Mouse (Mus musculus) right cerebral cortex, postnatal 25 days (tissue): Measurements from ENCODE around the gene Zbtb21.

Experiments used
- DNase-seq: peaks from one replicate; pipeline ENCODE4 v3.0.0; 2022

Zbtb21 gene

DNA sequence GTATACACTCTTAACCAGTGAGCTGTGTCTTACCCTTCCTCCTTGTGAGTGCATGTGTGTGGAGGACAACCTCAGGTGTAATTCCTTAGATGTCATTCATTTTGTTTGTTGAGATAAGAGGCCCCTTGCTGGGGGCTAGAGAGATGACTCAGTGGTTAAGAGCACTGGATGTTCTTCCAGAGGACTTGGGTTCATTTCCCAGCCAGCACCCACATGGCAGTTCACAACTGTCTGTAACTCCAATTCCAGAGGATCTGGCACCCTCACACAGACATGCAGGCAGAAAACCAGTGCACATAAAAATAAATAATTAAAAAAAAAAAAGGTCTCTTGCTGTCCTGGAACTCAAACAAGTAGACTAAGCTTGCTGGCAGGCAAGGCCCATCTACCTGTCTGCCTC is 20.6 kb downstream of the Zbtb21 start:
- no peak for DNase-seq

DNA sequence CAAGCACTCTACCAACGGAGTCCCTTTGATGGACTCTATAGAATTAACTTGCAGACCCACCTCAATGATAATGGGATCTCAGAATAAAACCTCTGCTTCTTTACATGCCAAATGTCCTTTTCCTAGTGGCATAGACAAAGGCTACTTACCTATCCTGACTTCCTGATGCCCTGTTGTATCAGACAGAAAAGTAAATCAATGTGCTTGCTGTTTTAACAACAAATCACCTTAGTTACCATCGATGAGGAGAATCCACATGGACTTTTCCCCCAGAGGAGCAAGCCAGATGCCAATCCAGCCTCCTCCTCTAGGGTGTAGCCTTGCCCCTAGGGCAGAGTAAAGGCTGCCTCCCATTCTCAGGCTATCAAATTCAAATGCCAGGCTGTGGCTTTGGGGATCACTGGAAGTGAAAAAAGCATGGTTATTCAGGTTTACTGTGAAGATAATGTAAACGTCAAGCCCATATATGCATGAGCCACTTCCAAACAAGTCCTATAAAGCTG is 21.9 kb downstream of the Zbtb21 start:
- no peak for DNase-seq

DNA sequence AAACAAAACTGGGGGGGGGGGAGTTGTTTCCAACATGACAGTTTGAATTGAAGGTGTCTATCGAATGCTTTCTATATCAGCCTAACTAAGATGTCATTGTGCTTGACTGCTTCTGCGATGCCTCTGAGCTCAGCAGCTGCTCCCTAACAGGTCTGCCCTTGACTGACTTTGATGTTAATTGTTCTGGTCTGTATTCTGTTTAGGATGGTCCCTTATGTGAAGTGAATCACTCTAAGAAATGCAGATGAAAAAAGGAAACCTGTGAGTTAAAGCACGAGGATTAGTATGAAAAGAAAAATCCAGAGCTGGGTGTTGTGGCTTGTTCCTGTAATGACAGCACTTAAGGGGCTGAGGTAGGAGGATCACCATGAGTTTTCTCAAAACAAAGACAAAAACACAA is 26.6 kb downstream of the Zbtb21 start:
- DNase-seq = no peak

DNA sequence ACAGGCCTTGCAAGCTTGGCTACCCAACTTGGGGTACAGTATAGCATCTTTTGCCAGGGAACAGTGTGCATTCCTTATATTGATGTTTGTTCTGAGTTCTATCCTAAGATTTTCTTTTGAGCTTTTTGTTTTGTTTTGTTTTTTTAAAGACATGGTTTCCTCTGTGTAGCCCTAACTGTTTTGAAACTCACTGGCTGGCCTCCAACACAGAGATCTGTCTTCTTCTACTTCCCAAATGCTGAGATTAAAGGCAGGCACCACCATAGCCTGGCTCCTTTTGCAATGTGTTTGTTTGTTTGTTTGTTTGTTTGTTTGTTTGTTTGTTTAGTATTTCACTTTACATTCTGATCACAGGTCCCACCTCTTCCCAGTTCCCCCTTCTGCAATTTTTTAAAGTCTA is 32.2 kb downstream of the Zbtb21 start:
- DNase-seq = no peak

DNA sequence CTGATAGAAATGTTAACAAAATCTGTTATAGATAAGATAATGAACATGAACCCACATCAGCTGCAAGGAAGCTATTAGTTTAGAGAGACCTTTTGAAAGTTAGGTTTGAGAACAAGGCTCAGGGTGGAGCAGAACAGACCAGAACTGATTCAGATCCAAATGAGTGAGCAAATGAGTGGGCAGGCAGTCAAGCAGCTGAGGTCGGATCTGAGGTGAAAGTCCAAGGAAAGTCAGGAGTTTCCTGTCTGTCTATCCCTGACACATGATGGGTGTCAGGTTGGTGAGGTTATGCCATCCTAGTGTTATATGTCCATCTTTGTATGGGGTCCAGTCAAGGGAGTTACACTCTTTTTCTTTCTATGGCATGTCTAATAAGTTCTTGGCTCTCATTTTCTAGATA is 32.9 kb downstream of the Zbtb21 start:
- DNase-seq = no peak

DNA sequence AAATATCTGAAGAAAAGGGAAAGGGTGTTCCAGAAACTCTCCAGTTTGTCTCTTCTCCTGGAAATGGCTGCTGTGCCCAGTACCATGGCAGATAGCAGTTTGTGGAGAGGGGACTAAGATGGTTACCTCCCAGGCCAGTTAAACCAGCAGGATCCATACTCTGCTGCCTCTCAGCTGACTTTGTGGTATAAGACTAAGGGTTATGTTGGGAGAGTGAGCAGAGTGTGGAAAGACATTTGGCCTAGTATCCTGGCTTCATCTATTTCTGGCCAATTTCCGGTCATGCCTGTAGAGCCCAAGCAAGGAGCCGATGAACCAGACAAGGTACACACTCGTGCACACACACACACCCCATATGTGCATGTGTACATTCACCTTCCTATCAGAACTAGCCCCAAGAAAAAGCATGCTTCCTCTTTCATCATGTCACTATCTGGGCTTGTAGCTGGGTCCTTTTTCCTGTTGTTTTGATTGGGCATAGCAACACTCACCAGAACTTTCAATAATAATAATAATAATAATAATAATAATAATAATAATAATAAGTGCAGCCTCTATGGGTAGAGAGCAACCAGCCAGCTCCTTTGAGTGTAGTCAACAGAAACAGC is 35.0 kb downstream of the Zbtb21 start:
- no peak for DNase-seq

DNA sequence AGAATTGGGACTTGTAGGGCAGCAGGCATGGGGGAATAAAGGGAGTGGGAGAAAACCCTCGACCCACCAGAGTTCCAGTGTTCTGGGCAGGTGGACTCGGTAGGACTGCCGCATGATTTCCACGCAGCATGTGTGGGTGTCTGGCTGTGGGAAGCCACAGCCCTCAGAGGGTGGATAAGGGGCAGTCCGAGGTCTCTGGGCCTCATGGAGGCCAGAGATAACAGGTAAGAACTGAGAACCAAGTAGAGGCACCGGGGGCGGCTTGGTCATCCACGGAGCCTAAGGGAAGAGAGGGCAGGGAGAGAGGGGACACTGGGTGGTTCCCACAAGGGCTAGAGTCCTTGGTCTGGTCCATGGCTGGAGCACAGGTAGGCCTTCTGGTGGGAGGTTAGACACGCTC is 36.0 kb downstream of the Zbtb21 start:
- DNase-seq = no peak

DNA sequence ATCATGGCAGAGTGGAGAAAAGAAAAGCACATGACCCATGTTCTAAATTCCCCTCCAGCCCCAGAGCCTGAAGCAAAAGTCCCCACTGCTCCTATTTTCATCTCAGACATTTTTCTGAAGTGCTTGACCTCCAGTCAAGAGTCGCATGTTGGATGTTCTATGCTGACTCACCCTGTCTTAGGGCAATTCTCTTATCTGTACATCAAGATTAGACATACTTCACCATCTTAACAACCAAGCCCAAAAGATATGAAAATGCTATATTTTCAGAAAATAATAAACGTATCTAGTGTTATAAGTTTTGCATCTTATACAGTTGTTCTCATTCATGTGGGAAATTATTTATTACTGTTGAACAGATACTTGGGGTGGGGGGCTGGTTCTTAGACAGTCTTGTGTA is 36.7 kb downstream of the Zbtb21 start:
- DNase-seq = no peak

DNA sequence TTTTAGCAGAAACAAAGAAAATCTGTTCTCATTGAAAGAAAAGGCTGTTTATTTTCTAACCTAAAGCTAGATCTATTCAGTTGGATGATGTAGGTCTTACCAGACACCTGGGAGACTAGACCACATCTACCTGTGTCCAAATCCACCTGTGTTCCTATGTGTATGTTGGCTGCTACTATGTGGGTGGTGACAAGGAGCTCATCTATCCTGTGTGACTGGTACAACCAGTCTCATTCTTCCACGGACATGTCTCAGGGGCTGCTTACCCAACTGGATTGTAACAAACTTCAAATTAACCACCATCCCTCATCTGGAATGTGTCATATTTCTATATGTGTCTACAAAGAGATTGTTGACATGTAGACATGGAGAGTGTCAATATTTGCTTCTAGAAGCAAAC is 38.7 kb downstream of the Zbtb21 start:
- DNase-seq = no peak

DNA sequence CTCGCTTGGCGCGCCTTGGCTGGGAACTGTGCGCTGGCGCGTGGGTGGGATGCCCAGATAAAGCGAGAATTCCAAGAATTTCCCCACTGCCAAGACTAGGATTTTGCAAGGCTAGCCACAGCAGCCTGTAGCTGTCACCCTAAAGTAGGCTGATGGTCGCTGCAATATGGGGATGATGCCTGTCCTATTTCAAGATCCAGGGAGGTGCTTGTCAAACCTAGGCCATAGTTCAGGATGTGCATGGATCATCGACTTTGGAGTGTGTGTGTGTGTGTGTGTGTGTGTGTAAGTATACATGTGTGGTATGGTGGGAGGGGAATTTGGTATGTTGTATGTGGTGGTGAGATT is 39.7 kb downstream of the Zbtb21 start:
- DNase-seq = no peak

DNA sequence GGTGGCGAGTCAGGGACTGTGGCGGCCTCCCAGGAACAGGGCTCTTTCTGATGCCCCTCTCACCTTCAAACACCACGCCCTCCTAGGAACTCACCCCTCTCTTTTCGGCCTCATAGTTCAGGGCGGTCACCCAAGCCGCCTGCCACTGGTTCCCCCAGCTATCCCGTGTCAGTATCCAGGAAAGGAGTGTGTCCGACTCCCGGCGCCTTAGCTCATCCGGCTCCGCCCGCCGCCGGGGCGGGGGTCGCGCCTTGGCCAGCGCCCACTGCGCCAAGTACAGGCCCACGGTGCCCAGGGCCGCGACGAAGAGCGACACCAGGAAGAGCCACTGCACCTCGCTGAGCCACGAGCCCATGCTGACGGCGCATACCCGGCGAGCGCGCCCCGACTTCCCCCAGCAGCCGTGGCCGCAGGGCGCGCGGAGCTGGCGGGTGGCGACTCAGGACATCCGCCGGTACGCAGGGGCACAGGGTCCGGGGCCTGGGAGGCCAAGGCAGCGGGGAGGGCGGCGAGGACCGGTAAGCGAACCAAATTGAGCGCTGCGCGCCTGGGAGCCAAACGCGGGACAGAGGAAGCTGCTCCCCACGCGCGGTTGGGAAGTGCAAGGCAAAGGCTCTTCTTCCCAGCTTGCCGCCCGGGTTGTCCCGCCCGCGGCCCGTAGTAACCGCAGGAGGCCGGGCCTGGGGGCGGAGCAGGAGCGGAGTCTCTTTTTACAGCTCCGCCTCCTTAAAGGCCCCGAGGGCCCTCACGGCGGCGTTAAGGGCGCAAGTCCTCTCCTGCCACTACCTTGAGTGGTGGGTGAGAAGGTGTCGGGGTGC is 40.3 kb downstream of the Zbtb21 start:
- peak; percentile 89 for DNase-seq

DNA sequence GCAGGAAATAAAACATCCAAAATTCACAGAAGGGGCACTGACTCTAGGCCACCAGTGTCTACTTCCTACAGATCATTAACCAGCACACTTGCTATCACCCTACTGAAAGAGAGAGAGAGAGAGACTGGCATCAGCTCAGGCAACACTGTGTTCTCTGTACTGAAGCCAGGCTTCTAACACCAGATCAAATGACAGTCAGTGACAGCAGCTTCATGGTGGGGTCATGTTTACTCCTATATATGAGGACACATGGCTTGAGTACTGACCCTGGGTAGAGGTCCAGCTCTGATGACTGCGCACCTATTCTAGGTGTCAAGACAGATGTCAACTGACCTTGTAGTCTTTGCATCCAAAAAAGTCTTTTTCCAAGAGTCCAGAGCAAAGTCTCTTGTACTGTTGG is 41.8 kb downstream of the Zbtb21 start:
- no peak for DNase-seq

DNA sequence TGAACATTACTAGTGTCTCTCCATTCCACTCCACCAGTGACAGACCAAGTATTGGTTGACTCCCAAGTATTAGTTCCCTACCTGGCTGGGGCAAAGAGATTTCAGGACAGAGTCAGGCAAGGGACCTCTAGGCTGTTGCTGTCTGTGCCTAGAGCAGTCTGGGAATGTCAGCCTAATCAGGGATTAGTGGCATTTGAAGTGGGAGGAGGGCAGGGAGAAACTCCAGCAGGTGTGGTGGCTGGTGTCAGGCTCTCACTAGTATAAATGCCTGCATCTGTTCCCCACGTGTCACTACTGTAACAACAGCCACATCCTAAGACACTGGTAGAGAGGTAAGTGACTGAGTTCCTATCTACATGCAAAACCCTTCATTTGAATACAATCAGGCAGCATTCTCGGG is 42.6 kb downstream of the Zbtb21 start:
- DNase-seq = no peak

DNA sequence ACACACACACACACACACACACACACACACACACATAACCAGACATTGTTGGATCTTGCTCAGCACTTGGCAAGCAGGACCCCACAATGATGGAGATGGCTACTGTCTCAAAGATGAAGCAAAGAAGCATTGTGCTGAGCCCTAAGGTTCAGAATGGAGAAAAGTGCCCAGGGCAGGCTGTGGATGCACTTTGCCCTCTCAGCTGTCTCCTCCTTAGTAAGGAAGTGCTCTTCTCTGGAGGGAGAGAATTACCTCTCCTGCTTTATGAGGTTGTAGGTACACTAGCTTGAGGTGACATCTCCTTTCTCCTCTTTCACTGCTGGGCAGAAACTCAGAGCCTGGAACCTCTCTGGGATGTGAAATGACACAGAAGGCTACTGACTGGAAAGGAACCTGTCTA is 49.5 kb downstream of the Zbtb21 start:
- DNase-seq = no peak

DNA sequence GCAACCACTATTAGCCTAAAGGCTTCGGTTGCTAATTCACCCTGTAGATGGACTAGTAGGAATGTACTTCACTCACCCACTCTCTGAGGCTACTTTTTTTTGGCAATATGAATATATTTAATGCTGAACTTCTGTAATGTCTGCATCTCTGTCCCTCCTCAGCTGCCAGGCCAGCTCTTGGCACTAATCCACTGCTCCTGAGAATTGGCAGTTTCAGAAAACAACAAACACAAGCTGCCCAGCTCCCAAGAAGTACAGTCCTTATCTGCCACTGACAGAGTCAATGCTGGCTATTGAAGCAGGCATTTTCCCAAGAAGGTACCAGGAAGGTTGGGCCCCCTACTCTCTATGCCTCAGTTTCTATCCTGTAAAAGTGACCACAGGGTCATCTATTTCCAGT is 53.1 kb downstream of the Zbtb21 start:
- DNase-seq = no peak

DNA sequence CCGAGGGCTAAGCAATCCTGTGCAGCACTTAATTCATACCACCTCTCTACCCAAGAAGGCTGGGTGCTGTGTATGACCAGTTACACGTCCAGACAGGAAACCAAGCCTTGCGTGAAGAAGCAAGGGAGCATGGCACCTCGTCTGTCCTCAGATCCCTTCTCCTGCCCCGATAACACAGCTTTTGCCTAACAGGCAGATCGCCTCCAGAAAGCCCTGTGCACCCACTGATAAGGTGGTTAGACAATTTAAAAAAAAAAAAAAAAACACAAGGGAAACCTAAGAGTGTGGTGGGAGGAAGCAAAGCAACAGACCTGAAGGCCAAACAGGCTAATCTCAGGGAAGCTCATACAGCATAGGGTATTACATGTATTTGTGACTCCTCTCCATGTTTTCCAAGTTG is 54.9 kb downstream of the Zbtb21 start:
- DNase-seq = no peak

DNA sequence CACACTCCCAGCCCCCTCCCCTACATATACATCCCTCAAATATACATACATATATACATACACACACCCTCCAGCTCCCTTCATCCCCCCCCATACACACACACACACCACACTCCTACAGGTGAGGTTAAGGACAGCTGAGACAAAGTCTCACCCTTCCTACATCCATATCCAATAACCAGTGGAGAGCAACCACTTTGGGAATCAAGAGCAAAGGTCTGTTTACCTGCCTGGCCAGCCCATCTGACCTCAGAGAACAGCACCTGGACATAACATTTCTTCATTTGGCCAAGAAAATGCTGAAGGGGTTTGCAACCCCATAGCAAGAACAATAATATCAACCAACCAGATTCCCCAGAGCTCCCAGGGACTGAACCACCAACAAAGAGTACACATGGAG is 56.1 kb downstream of the Zbtb21 start:
- no peak for DNase-seq

DNA sequence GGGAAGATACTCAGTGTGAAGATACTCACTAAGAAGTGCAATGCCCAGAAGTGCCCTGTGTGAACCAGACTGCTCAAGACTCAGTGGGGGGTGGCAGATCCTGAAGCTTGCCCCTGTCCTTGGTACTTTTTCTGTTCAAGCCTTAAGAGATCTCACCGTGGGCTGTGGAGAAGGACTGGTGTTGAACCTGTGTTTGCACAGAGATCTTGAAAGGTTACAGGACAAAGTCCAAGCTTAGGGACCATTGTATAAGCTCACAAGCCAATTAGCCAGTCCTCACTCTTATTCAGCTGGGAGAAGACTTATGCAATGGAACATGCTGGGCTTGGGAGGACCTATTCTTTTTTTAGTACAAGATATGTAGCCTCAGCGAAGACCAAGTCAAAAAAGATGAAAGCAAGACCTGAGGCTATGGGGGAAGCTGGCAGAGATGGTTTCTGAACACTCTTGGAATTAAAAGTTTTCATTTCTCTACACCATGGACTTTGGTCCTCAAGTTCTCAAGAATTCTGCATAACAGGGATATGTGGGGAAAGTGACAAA is 56.9 kb downstream of the Zbtb21 start:
- no peak for DNase-seq

DNA sequence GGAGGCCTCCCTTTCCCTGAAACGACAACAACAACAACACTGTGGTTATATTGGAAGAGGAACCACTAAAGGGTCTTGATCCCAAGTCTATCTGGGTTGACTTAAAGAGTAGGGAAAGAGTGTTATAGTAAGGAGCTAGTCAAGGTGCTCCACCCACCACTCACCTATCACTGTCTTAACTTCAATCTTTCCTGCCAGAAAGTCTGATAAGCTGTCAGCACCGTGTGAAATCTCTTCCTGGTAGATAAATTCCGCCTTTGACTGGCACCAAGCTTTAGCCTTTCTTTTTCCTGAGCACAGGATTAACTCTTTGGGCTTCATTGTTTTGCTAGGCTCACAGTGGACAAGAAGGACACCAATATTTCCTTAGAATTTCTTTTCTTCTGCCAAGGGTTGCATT is 58.4 kb downstream of the Zbtb21 start:
- no peak for DNase-seq

DNA sequence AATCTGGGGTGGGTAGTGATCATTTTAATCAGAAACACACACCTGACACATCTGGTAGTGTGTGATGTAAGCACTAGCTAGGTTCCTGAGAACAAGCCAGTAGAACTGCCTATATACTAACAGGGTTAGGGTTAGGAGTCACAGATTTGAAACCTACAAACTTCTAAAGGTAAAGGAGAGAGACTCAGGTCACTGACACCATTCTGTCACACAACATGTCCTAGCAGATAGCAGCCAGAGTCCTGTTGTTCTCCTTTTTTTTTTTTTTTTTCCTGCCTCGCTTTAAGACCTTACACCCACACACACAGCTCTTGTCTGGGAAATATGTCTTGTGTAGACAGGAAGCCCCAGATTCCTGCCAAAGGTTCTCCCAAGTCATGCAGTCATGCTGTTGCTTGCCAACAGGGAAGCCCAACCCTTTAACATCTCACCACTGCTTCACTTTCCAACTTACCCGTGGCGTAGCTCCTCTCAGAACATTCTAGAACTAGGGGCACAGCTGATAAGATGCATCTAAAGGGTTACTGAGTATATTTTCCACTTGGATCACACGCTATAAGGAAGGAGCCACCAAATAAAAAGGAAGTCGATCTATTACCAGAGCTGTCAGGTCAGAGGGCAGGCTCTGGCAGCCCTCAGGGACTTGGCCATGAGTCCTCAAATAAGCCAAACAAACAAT is 64.9 kb downstream of the Zbtb21 start:
- DNase-seq = no peak
